8 mouse cellular contexts compared by ENCODE assay signal in genomic region chr5:81022306-81023071, GRCm38 (mm10). TPM values are rescaled to one million over a fixed set of nuclear protein-coding genes. Genes with fewer than 3 reads are reported as not detected.
DNase-seq lines count a peak whose midpoint lies in the region; ATAC-seq lines count a peak whose summit lies in the region.

No protein-coding gene starts in this region.

- H3K4me3 ChIP-seq in heart, embryonic 14.5 days (ENCODE audit: control insufficient read depth in 1 of 2, insufficient read depth in 1 of 2, low read depth in 1 of 2, low read length in 2 of 2), result peak overlapping the region; percentile 76 to 91
- peak overlapping the region; percentile 67 for H3K4me3 ChIP-seq in lung, embryonic 15.5 days

- H3K27me3 ChIP-seq in heart, embryonic 14.5 days (ENCODE audit: control insufficient read depth, insufficient read depth, low read length), result no peaks in the 10 kb centered on the region
- H3K27me3 ChIP-seq in lung, embryonic 15.5 days, result no peaks in the 10 kb centered on the region

- no peak overlapping the region for H3K27ac ChIP-seq in heart, embryonic 14.5 days (replicated peaks in 1 of 2; ENCODE audit: control insufficient read depth in 1 of 2, insufficient read depth in 1 of 2, low read depth in 2 of 2, low read length in 2 of 2)
- H3K27ac ChIP-seq in lung, embryonic 15.5 days, result no peak overlapping the region

- intact Hi-C loops in heart, postnatal 25 days (cut with DNase I), result no loop called here

- no peaks in the 10 kb centered on the region for H3K36me3 ChIP-seq in heart, embryonic 14.5 days (ENCODE audit: control insufficient read depth, insufficient read depth, low read length)
- no peaks in the 10 kb centered on the region for H3K36me3 ChIP-seq in lung, embryonic 15.5 days

- H3K9me3 ChIP-seq in heart, embryonic 14.5 days (ENCODE audit: control insufficient read depth, low read length), result no peaks in the 10 kb centered on the region
- H3K9me3 ChIP-seq in lung, embryonic 15.5 days, result no peaks in the 10 kb centered on the region

- peak overlapping the region; percentile 80 for H3K9ac ChIP-seq in heart, embryonic 14.5 days (ENCODE audit: low read length)
- H3K9ac ChIP-seq in lung, embryonic 15.5 days, result peak overlapping the region; percentile 65

- DNase-seq in heart, adult 11 months, result peak; percentile 87
- no peak for DNase-seq in heart, postnatal 25 days (ENCODE audit: low spot score)
- DNase-seq in embryo, embryonic 11 days, result peak; percentile 49
- DNase-seq in layer of hippocampus, adult 9-11 months, result peak; percentile 23
- peak; percentile 56 for DNase-seq in retina, embryonic 14.5 days (ENCODE audit: low spot score)
- DNase-seq in thymus, postnatal 25 days, result no peak

- WGBS in heart, embryonic 14.5 days, result 3% methylated on average over 24 of the region's 24 CpGs
- under 1% methylated on average over 24 of the region's 24 CpGs for WGBS in lung, embryonic 15.5 days

- peak overlapping the region; percentile 79 for H3K4me2 ChIP-seq in heart, embryonic 14.5 days (ENCODE audit: low read length)
- H3K4me2 ChIP-seq in lung, embryonic 15.5 days, result peak overlapping the region; percentile 92

- ATAC-seq in heart, embryonic 14.5 days (ENCODE audit: insufficient number of reproducible peaks, insufficient read depth, low FRiP score, low read depth), result no peak
- ATAC-seq in lung, embryonic 15.5 days (ENCODE audit: borderline replicate concordance, extremely low read depth, low FRiP score, low TSS enrichment), result no peak

- H3K4me1 ChIP-seq in heart, embryonic 14.5 days (ENCODE audit: control insufficient read depth in 2 of 2, insufficient read depth in 2 of 2, low read length in 2 of 2), result peaks cover 9 to 11% of the 10 kb centered on the region in 2 experiments; a peak in 3 of 4 replicates
- peaks cover 22% of the 10 kb centered on the region for H3K4me1 ChIP-seq in lung, embryonic 15.5 days

RNA-seq across cellular contexts. Expression of gene Adgrl3, which starts 2.6 kb away (rescaled TPM):
- 1 to 10 TPM; 3.7 to 4.3 TPM for total RNA-seq in heart, postnatal 25 days (2021)
- polyA plus RNA-seq in heart, embryonic 14.5 days (2014; fragmentation: Nextera tagmentation; extraction: Ambion mirVana), result 8.0 and 8.5 TPM in 2 replicates
- polyA plus RNA-seq in lung, embryonic 15.5 days (2015; fragmentation: Nextera tagmentation; extraction: Ambion mirVana), result 13.1 and 14.0 TPM in 2 replicates

Comparison
In these comparisons a context has a peak if more than half of its experiments do, and no peak if none do; other contexts are left out.
1. DNase-seq: peak in heart, adult 11 months (single experiment), embryo, embryonic 11 days (single experiment), layer of hippocampus, adult 9-11 months (single experiment) and retina, embryonic 14.5 days (single experiment); none in heart, postnatal 25 days (single experiment) and thymus, postnatal 25 days (single experiment).